Mouse (Mus musculus) liver, embryonic 11.5 days (tissue): ENCODE results near the gene Med19. TPM values are rescaled to one million over a fixed set of nuclear protein-coding genes. Genes with fewer than 3 reads are reported as not detected.

Experiments used
- ATAC-seq: fragments of 200-750 bp; cut with Nextera tagmentation; replicated peaks from 2 replicates; pipeline ENCODE4 v1.8.0; 2017; ENCODE audit warnings: moderate number of reproducible peaks, mild to moderate bottlenecking, moderate TSS enrichment, moderate library complexity; ENCODE audit not compliant: low FRiP score
- DNase-seq: peaks from one replicate; pipeline ENCODE4 v3.0.0-alpha.2; 2017; ENCODE audit warnings: low spot score
- H3K27ac ChIP-seq: fragments of 300-500 bp; sonication (generic); 2 replicates; pipeline ENCODE4 v1.5.1; 2014; ENCODE audit warnings: mild to moderate bottlenecking, low read depth, low read length, control low read depth
- H3K27me3 ChIP-seq: fragments of 300-500 bp; sonication (generic); replicated peaks from 2 replicates; pipeline ENCODE4 v1.6.1; 2014; ENCODE audit warnings: low read length, mixed read lengths; ENCODE audit not compliant: control insufficient read depth, insufficient read depth
- H3K36me3 ChIP-seq: fragments of 300-500 bp; sonication (generic); 2 replicates; pipeline ENCODE4 v1.6.1; 2014; ENCODE audit warnings: mild to moderate bottlenecking, low read length, moderate library complexity, mixed read lengths; ENCODE audit not compliant: control insufficient read depth, insufficient read depth
- H3K4me1 ChIP-seq: fragments of 300-500 bp; sonication (generic); replicated peaks from 2 replicates; pipeline ENCODE4 v1.6.1; 2014; ENCODE audit warnings: low read length, mixed read lengths; ENCODE audit not compliant: control insufficient read depth, insufficient read depth
- H3K4me2 ChIP-seq: fragments of 300-500 bp; sonication (generic); 2 replicates; pipeline ENCODE4 v1.6.1; 2014; ENCODE audit warnings: mild to moderate bottlenecking, control low read depth, moderate library complexity
- H3K4me3 ChIP-seq: fragments of 300-500 bp; sonication (generic); 2 replicates; pipeline ENCODE4 v1.5.1; 2014; ENCODE audit warnings: low read depth, low read length, control low read depth
- H3K9ac ChIP-seq: fragments of 300-500 bp; sonication (generic); 2 replicates; pipeline ENCODE4 v1.6.1; 2014; ENCODE audit warnings: low read depth, low read length, control low read depth
- H3K9me3 ChIP-seq: fragments of 300-500 bp; sonication (generic); 2 replicates; pipeline ENCODE4 v1.6.1; 2016; ENCODE audit warnings: low read length, inconsistent platforms, mixed read lengths; ENCODE audit not compliant: control insufficient read depth
- WGBS: fragments of 180-500 bp; shearing (Covaris S2); extraction: QIAGEN DNeasy Blood & Tissue Kit; methylation state at CpG from one replicate; pipeline ENCODE4 v1.1.7; 2014; 5-methylcytosine and 5-hydroxymethylcytosine counted together
- polyA plus RNA-seq: library from polyadenylated mRNA; unstranded; fragments of >200 nt; fragmentation: Nextera tagmentation; extraction: Ambion mirVana; gene quantifications from 2 replicates; pipeline ENCODE4 v1.2.1, GENCODE M21; 2014

Med19 gene
- polyA plus RNA-seq, 1 experiment from 2014 or later: 44.9 TPM

- H3K36me3 ChIP-seq: no peaks in the 10 kb centered on the region
Measured at GRCm38 (mm10) chr2:84733579-84734300, 55.5 kb downstream of the Med19 start, which contains the start of gene Ypel4. Gene Ypel4, plus strand, starts transcription at chr2:84734058.

GRCm38 (mm10) chr2:84734351-84734864 is 56.2 kb downstream of the Med19 start:
- WGBS: 2% methylated on average over 11 of the region's 11 CpGs
- no peaks in the 10 kb centered on the region for H3K36me3 ChIP-seq
- H3K27ac ChIP-seq: peak overlapping the region; percentile 85
- ATAC-seq: no peak
- H3K27me3 ChIP-seq: peaks cover 21% of the 10 kb centered on the region
- H3K4me2 ChIP-seq: peak overlapping the region; percentile 68
- peaks cover 57% of the 10 kb centered on the region for H3K4me1 ChIP-seq
- H3K4me3 ChIP-seq: peak overlapping the region; percentile 51
- peak; percentile 57 for DNase-seq
- H3K9ac ChIP-seq: peak overlapping the region; percentile 69
- no peaks in the 10 kb centered on the region for H3K9me3 ChIP-seq

More at GRCm38 (mm10) chr2:84733579-84734300, 55.5 kb downstream of the Med19 start, which contains the start of gene Ypel4:
- H3K4me2 ChIP-seq: peak within 1 kb of the TSS; percentile 68
- peak within 1 kb of the TSS; percentile 51 for H3K4me3 ChIP-seq
- peak within 1 kb of the TSS; percentile 69 for H3K9ac ChIP-seq
- peaks cover 21% of the 10 kb centered on the region for H3K27me3 ChIP-seq
- peaks cover 52% of the 10 kb centered on the region for H3K4me1 ChIP-seq
- 6% methylated on average over 8 of the region's 8 CpGs for WGBS
- DNase-seq: peak; percentile 61
- peak; percentile 46 for ATAC-seq
- H3K9me3 ChIP-seq: no peaks in the 10 kb centered on the region
- H3K27ac ChIP-seq: peak within 1 kb of the TSS; percentile 85

GRCm38 (mm10) chr2:84734919-84735318 is 56.7 kb downstream of the Med19 start:
- peak overlapping the region; percentile 51 for H3K4me3 ChIP-seq
- H3K27me3 ChIP-seq: peaks cover 21% of the 10 kb centered on the region
- peaks cover 62% of the 10 kb centered on the region for H3K4me1 ChIP-seq
- 6% methylated on average over 2 of the region's 2 CpGs for WGBS
- H3K4me2 ChIP-seq: peak overlapping the region; percentile 68
- H3K9ac ChIP-seq: peak overlapping the region; percentile 69
- H3K36me3 ChIP-seq: no peaks in the 10 kb centered on the region
- H3K27ac ChIP-seq: peak overlapping the region; percentile 85
- H3K9me3 ChIP-seq: no peaks in the 10 kb centered on the region
- DNase-seq (no peak), ATAC-seq (no peak)

GRCm38 (mm10) chr2:84735346-84735920 is 57.2 kb downstream of the Med19 start:
- WGBS: 11% methylated on average over 7 of the region's 7 CpGs

GRCm38 (mm10) chr2:84736312-84737161 is 58.3 kb downstream of the Med19 start:
- no peaks in the 10 kb centered on the region for H3K9me3 ChIP-seq
- peaks cover 21% of the 10 kb centered on the region for H3K27me3 ChIP-seq
- peak; percentile 47 for DNase-seq
- no peak for ATAC-seq
- peak overlapping the region; percentile 69 for H3K9ac ChIP-seq
- H3K4me1 ChIP-seq: peaks cover 76% of the 10 kb centered on the region
- H3K4me2 ChIP-seq: peak overlapping the region; percentile 68
- WGBS: 12% methylated on average over 27 of the region's 27 CpGs
- H3K36me3 ChIP-seq: no peaks in the 10 kb centered on the region
- H3K4me3 ChIP-seq: peak overlapping the region; percentile 51
- H3K27ac ChIP-seq: peak overlapping the region; percentile 85

More at GRCm38 (mm10) chr2:84735346-84735920, 57.2 kb downstream of the Med19 start:
- Histone ChIP-seq H3K4me1 (peaks cover 66% of the 10 kb centered on the region), H3K27me3 (peaks cover 21% of the 10 kb centered on the region), H3K9ac (peak overlapping the region; percentile 69), H3K27ac (peak overlapping the region; percentile 85), H3K4me2 (peak overlapping the region; percentile 68), H3K36me3 (no peaks in the 10 kb centered on the region), H3K9me3 (no peaks in the 10 kb centered on the region), H3K4me3 (peak overlapping the region; percentile 51)
- peak; percentile 91 for ATAC-seq
- DNase-seq: peak; percentile 61

GRCm38 (mm10) chr2:84737451-84737925 is 59.3 kb downstream of the Med19 start:
- H3K4me1 ChIP-seq: peaks cover 86% of the 10 kb centered on the region
- peak overlapping the region; percentile 68 for H3K4me2 ChIP-seq
- WGBS: 10% methylated on average over 8 of the region's 8 CpGs
- DNase-seq (peak; percentile 54), ATAC-seq (no peak)
- peak overlapping the region; percentile 69 for H3K9ac ChIP-seq
- H3K4me3 ChIP-seq: peak overlapping the region; percentile 51
- no peaks in the 10 kb centered on the region for H3K36me3 ChIP-seq
- peak overlapping the region; percentile 85 for H3K27ac ChIP-seq
- H3K27me3 ChIP-seq: peaks cover 21% of the 10 kb centered on the region
- H3K9me3 ChIP-seq: no peaks in the 10 kb centered on the region
